Mouse (Mus musculus) liver, embryonic 14.5 days (tissue): ENCODE measurements around the gene Wdfy2. TPM values are rescaled to one million over a fixed set of nuclear protein-coding genes. Genes with fewer than 3 reads are reported as not detected.
"Not testable (repeated sequence)": the region's sequence is repeated elsewhere in the genome, so short reads cannot be mapped to it uniquely, and the experiment has no call there.

Experiments
- ATAC-seq: fragments of 200-750 bp; cut with Nextera tagmentation; 2 replicates; pipeline ENCODE4 v1.8.0; 2017; ENCODE audit warnings: moderate number of reproducible peaks, mild to moderate bottlenecking, moderate library complexity; ENCODE audit not compliant: insufficient read depth
- DNase-seq, 3 experiments: peaks; one replicate each; pipeline ENCODE4 v3.0.0-alpha.2; 2012 to 2013; ENCODE audit warnings: low read depth in 3 of 3, low spot score in 3 of 3
- H3K27ac ChIP-seq: fragments of 300-500 bp; sonication (generic); 2 replicates; pipeline ENCODE4 v1.5.1; 2014; ENCODE audit warnings: moderate library complexity, mild to moderate bottlenecking, control low read depth, inconsistent platforms
- H3K27me3 ChIP-seq: fragments of 300-500 bp; sonication (generic); 2 replicates; pipeline ENCODE4 v1.6.1; 2014; ENCODE audit warnings: mild to moderate bottlenecking, low read length, moderate library complexity; ENCODE audit not compliant: control insufficient read depth, insufficient read depth
- H3K36me3 ChIP-seq: fragments of 300-500 bp; sonication (generic); replicated peaks from 2 replicates; pipeline ENCODE4 v1.6.1; 2014; ENCODE audit warnings: low read depth; ENCODE audit not compliant: control insufficient read depth, insufficient read depth
- H3K4me1 ChIP-seq, 2 experiments: fragments of 200-500 bp in 1 of 2; fragments of 300-500 bp in 1 of 2; sonication (generic) in 1 of 2; replicated peaks; 2 replicates each; pipeline ENCODE4 v1.6.1; 2012 to 2014; ENCODE audit warnings: antibody characterized with exemption in 1 of 2, inconsistent platforms in 1 of 2, low read length in 1 of 2; ENCODE audit not compliant: control insufficient read depth in 2 of 2, insufficient read depth in 2 of 2
- H3K4me2 ChIP-seq: fragments of 300-500 bp; sonication (generic); 2 replicates; pipeline ENCODE4 v1.6.1; 2014; ENCODE audit warnings: low read depth, mild to moderate bottlenecking, control low read depth, moderate library complexity
- H3K4me3 ChIP-seq, 2 experiments: fragments of 200-500 bp in 1 of 2; fragments of 300-500 bp in 1 of 2; sonication (generic) in 1 of 2; 2 replicates each; pipeline ENCODE4 v1.5.1; 2012 to 2014; ENCODE audit warnings: low read depth in 2 of 2, low read length in 2 of 2, mild to moderate bottlenecking in 2 of 2, control low read depth in 1 of 2, inconsistent platforms in 1 of 2, moderate library complexity in 1 of 2; ENCODE audit not compliant: insufficient read depth in 1 of 2
- H3K9ac ChIP-seq: fragments of 300-500 bp; sonication (generic); replicated peaks from 2 replicates; pipeline ENCODE4 v1.6.1; 2014; ENCODE audit warnings: mild to moderate bottlenecking, control low read depth, moderate library complexity
- H3K9me3 ChIP-seq: fragments of 300-500 bp; sonication (generic); 2 replicates; pipeline ENCODE4 v1.6.1; 2016; ENCODE audit warnings: low read length, mixed read lengths; ENCODE audit not compliant: control insufficient read depth
- CTCF ChIP-seq: IDR thresholded peaks from 2 replicates; pipeline ENCODE4 v1.5.1; 2016; ENCODE audit warnings: antibody characterized with exemption, low read depth, control low read depth
- EP300 ChIP-seq: IDR thresholded peaks from 2 replicates; pipeline ENCODE4 v1.6.1; 2016; ENCODE audit warnings: antibody characterized with exemption, low read depth
- WGBS: fragments of 180-500 bp; shearing (Covaris S2); extraction: QIAGEN DNeasy Blood & Tissue Kit; methylation state at CpG from one replicate; pipeline ENCODE4 v1.1.7; 2014; ENCODE audit not compliant: insufficient replicate concordance; 5-methylcytosine and 5-hydroxymethylcytosine counted together
- polyA plus RNA-seq, 2 experiments: library from polyadenylated mRNA; depleted of rRNA in 1 of 2; stranded (reverse) in 1 of 2; unstranded in 1 of 2; fragments of >200 nt; fragmentation: Nextera tagmentation in 1 of 2; extraction: Ambion mirVana in 1 of 2; gene quantifications; 2 replicates each; pipeline versions ENCODE4 v1.2.1 to v1.2.3; 2012 to 2014

Gene Wdfy2
- polyA plus RNA-seq, 2 experiments = 1.9 to 3.6 TPM

GRCm38 (mm10) chr14:62885146-62885545 lies 47.7 kb downstream of the Wdfy2 start:
- ATAC-seq = no peak
- H3K27me3 ChIP-seq = no peaks in the 10 kb centered on the region
- no peaks in the 10 kb centered on the region for H3K36me3 ChIP-seq
- no peak overlapping the region for H3K4me2 ChIP-seq
- H3K4me1 ChIP-seq = peaks cover 0 to 2% of the 10 kb centered on the region in 2 experiments; a peak in 2 of 4 replicates
- H3K27ac ChIP-seq = no peak overlapping the region
- no peak overlapping the region for H3K9ac ChIP-seq
- TF ChIP-seq EP300 (no peak), CTCF (peak; percentile 30)
- no peaks in the 10 kb centered on the region for H3K9me3 ChIP-seq
- H3K4me3 ChIP-seq = no peak overlapping the region
- no peak for DNase-seq
- WGBS = 64% methylated on average over 2 of the region's 2 CpGs

GRCm38 (mm10) chr14:62891401-62891800 lies 53.9 kb downstream of the Wdfy2 start:
- 61% methylated on average over 3 of the region's 3 CpGs for WGBS
- no peak for TF ChIP-seq CTCF
- no peak for TF ChIP-seq EP300

GRCm38 (mm10) chr14:62892771-62893641 lies 55.5 kb downstream of the Wdfy2 start:
- Histone ChIP-seq H3K27ac (no peak overlapping the region), H3K4me2 (no peak overlapping the region), H3K9me3 (no peaks in the 10 kb centered on the region), H3K4me3 (no peak overlapping the region), H3K4me1 (peaks cover 0 to 4% of the 10 kb centered on the region in 2 experiments; a peak in 1 of 4 replicates), H3K36me3 (no peaks in the 10 kb centered on the region), H3K9ac (no peak overlapping the region), H3K27me3 (no peaks in the 10 kb centered on the region)
- TF ChIP-seq EP300 = no peak
- no peak for TF ChIP-seq CTCF
- WGBS = 58% methylated on average over 8 of the region's 8 CpGs
- DNase-seq = no peak
- ATAC-seq = no peak

More at GRCm38 (mm10) chr14:62891401-62891800, 53.9 kb downstream of the Wdfy2 start:
- H3K9ac ChIP-seq = no peak overlapping the region
- no peaks in the 10 kb centered on the region for H3K27me3 ChIP-seq
- H3K4me2 ChIP-seq = no peak overlapping the region
- H3K27ac ChIP-seq = no peak overlapping the region
- ATAC-seq = no peak
- no peak for DNase-seq
- no peak overlapping the region for H3K4me3 ChIP-seq
- H3K36me3 ChIP-seq = no peaks in the 10 kb centered on the region
- no peaks in the 10 kb centered on the region for H3K9me3 ChIP-seq
- H3K4me1 ChIP-seq = peaks cover 0 to 4% of the 10 kb centered on the region in 2 experiments; a peak in 1 of 4 replicates

- 47% methylated on average over 5 of the region's 5 CpGs for WGBS
- H3K9me3 ChIP-seq, H3K4me1 ChIP-seq, H3K27me3 ChIP-seq, H3K9ac ChIP-seq, ATAC-seq, H3K36me3 ChIP-seq, H3K27ac ChIP-seq, H3K4me3 ChIP-seq, H3K4me2 ChIP-seq, DNase-seq: not testable (repeated sequence)
Observed at GRCm38 (mm10) chr14:62893642-62894180, 56.2 kb downstream of the Wdfy2 start.
